Mouse (Mus musculus): ENCODE measurements at regions not wholly inside any gene's neighbourhood (a gene's known extent, or its start where the extent isn't known, plus 50 kb on each side); places are given as distances from the start of the nearest gene placed in this dataset.

GRCm38 (mm10) chr15:67364099-67364756 lies 863.5 kb upstream of the Lrrc6 start:
- no peak for DNase-seq

- DNase-seq: no peak
These were observed 860.4 kb upstream of the Lrrc6 start for GRCm38 (mm10) chr15:67361012-67361571.

GRCm38 (mm10) chr15:67357867-67358266 lies 857.2 kb upstream of the Lrrc6 start:
- no peak for DNase-seq

- DNase-seq: no peak
These were observed 854.6 kb upstream of the Lrrc6 start for GRCm38 (mm10) chr15:67355334-67355733.

- no peak for DNase-seq
These were observed 854.0 kb upstream of the Lrrc6 start for GRCm38 (mm10) chr15:67354598-67355159.

- no peak for DNase-seq
These were observed 848.8 kb upstream of the Lrrc6 start for GRCm38 (mm10) chr15:67349501-67349900.

GRCm38 (mm10) chr15:67345179-67346148 lies 844.8 kb upstream of the Lrrc6 start:
- DNase-seq: no peak

- no peak for DNase-seq
These were observed 841.3 kb upstream of the Lrrc6 start for GRCm38 (mm10) chr15:67342050-67342449.

- no peak for DNase-seq
These were observed 836.3 kb upstream of the Lrrc6 start for GRCm38 (mm10) chr15:67337040-67337395.

GRCm38 (mm10) chr15:67336294-67337039 lies 835.8 kb upstream of the Lrrc6 start:
- no peak for DNase-seq

GRCm38 (mm10) chr15:67332521-67332920 lies 831.8 kb upstream of the Lrrc6 start:
- no peak for DNase-seq

GRCm38 (mm10) chr15:67320292-67320691 lies 819.6 kb upstream of the Lrrc6 start:
- DNase-seq: no peak

- no peak for DNase-seq
These were observed 814.5 kb upstream of the Lrrc6 start for GRCm38 (mm10) chr15:67315202-67315601.

GRCm38 (mm10) chr15:67313648-67314047 lies 812.9 kb upstream of the Lrrc6 start:
- DNase-seq: no peak

- no peak for DNase-seq
These were observed 805.0 kb upstream of the Lrrc6 start for GRCm38 (mm10) chr15:67305681-67306080.

- DNase-seq: no peak
These were observed 803.1 kb upstream of the Lrrc6 start for GRCm38 (mm10) chr15:67303804-67304203.

GRCm38 (mm10) chr15:67301871-67302363 lies 801.2 kb upstream of the Lrrc6 start:
- no peak for DNase-seq

- DNase-seq: no peak
These were observed 800.3 kb upstream of the Lrrc6 start for GRCm38 (mm10) chr15:67301024-67301423.

GRCm38 (mm10) chr15:67294797-67295196 lies 794.1 kb upstream of the Lrrc6 start:
- DNase-seq: no peak

GRCm38 (mm10) chr15:67289749-67290148 lies 789.0 kb upstream of the Lrrc6 start:
- DNase-seq: peak; percentile 79

GRCm38 (mm10) chr15:67284941-67285340 lies 784.2 kb upstream of the Lrrc6 start:
- DNase-seq: no peak

GRCm38 (mm10) chr15:67283275-67283972 lies 782.7 kb upstream of the Lrrc6 start:
- DNase-seq: no peak

Data from thymus, postnatal 14 days (tissue).